Mouse (Mus musculus) ES-CJ7 (cell line): ENCODE measurements at regions not wholly inside any gene's neighbourhood (a gene's known extent, or its start where the extent isn't known, plus 50 kb on each side); places are given as distances from the start of the nearest gene placed in this dataset.

Experiments
- DNase-seq: peaks from one replicate; pipeline ENCODE4 v3.0.0; 2011; ENCODE audit warnings: low read depth, low spot score

DNA sequence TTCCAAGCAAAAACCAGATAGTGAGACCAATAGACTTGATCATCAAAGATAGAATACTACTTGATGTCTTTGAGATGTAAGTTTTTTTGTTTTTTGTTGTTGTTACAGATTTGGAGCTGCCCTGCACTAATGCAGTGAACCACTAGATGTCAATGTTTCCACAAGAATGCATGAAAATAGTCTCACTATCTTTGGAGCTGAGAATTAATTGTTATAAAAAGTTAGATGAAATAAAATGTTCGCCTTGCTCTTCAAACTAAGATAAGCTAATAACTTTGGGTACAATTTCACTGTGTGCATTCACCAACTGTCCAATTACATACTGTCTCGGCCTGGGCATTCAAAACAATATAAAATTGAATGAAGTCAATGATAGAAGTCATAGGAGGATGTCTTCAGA, 223.2 kb upstream of the Agtr1b start:
- DNase-seq = peak; percentile 23

DNA sequence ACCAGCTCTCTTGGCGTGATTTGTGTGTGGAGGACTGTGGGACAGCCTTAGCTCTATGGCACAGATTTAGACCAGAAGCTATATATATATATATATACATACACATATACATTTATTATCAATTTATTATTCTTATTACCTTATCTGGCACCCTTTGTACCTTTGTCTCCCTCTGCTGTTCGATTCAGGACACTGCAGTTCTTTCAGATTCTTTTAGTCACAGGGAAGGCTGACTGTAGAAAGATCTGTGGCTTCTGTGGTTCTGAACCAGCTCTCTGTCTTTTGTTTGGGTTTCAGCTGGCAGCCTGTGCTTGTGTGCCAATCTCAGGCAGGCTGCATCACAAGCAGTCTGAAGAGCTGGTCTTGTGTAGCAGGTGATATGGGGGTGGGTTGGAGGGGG, 184.6 kb upstream of the Agtr1b start:
- DNase-seq = peak; percentile 29

DNA sequence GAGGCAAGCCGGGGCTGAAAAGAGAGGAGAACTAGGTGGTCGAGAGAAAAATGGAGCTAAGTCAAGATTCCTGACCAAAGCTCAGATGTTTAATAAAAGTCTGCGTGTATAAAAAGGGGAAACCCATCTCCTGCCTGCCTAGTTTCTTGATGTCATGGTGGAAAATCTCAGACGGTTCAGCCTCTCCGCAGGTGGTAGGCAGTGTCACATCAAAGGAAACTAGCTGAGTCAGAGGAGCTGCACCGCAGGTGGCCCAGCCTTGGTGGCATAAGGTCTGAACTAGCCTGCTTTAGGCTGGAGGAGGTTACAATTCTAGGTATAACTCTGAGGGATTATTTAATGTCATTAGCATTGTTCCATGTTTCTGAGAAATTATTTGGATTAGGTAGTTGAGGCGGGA, 177.0 kb upstream of the Agtr1b start:
- DNase-seq = peak; percentile 32

DNA sequence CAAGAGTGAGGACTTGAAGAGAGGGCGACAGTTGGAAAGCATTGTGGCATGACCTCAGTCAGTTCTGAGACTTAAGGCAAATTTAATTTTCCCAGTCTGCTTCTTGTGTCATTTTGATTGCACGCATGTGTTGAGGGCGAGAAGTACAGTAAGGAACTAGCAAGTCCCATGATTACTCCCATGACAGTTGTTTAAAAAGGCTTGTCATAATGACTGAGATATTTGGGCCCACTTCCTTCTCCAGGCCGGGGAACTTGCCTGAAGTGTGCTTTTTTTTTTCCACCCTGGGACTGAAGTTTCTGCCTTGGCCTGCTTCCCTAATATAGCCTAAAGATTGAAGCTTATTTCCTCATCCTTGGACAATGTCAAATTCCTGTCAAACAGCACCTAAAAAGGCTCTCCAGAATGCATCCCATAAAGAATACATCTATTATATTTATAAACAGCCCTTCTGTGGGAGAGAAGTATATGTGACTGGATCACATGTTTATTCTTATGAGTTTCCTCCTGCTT, 171.6 kb upstream of the Agtr1b start:
- DNase-seq = no peak

GRCm38 (mm10) chr3:20520738-20521137, 153.8 kb upstream of the Agtr1b start:
- DNase-seq = peak; percentile 57

DNA sequence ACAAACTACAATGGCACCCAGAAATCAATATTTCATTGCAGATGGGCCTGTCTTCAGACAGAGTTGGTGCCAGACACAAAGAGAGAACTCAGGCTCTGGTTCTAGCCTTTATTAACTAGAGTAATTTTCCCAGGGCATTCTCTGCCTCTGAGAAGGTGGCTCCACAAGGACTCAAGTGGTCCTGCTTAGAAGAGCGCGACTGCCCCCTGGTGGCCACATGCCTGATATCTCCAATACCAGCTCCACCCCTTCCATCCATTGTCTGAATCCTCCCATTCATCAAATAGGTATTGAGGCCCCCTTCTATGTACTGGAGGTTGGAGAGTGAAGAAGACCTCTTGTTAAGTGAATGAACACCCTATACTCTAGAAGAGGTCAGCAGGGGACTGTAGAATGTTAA, 142.2 kb upstream of the Agtr1b start:
- peak; percentile 83 for DNase-seq

- DNase-seq = no peak
Measured at GRCm38 (mm10) chr3:20505546-20505945, 138.6 kb upstream of the Agtr1b start.
